Mouse (Mus musculus): ENCODE measurements at regions not wholly inside any gene's neighbourhood (a gene's known extent, or its start where the extent isn't known, plus 50 kb on each side); places are given as distances from the start of the nearest gene placed in this dataset.

GRCm38 (mm10) chr3:13242532-13242931 is 1238.0 kb upstream of the Slc7a12 start:
- no peak for DNase-seq (ENCODE audit: low read depth)
- TF ChIP-seq CTCF (IDR thresholded peaks at IDR 0.05; ENCODE audit: borderline replicate concordance, extremely low read depth, insufficient read depth, insufficient read length): no peak
- no peak for TF ChIP-seq POLR2A (IDR thresholded peaks at IDR 0.05; ENCODE audit: borderline replicate concordance, extremely low read depth, insufficient read depth, insufficient read length, poor library complexity, severe bottlenecking)

GRCm38 (mm10) chr3:13247537-13247936 is 1233.0 kb upstream of the Slc7a12 start:
- TF ChIP-seq POLR2A (IDR thresholded peaks at IDR 0.05; ENCODE audit: borderline replicate concordance, extremely low read depth, insufficient read depth, insufficient read length, poor library complexity, severe bottlenecking) (no peak), CTCF (IDR thresholded peaks at IDR 0.05; ENCODE audit: borderline replicate concordance, extremely low read depth, insufficient read depth, insufficient read length) (no peak)
- DNase-seq (ENCODE audit: low read depth): no peak

DNA sequence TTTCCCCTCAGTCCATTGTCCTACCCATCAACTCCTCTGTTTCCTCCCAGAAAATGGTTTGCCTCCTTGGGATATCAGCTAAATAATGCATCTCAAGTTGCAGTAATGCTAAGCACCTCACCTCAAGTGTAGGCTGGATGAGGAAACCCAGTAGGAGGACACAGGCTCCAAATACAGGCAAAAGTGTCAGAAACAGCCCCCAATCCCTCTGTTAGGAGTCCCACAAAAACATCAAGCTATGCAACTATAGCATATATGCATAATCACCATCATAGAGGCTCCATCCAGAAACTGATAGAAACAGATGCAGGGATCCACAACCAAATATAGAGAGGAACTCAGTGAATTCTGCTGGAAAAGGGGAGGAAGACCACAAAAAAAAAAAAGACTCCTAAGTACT is 1231.7 kb upstream of the Slc7a12 start:
- TF ChIP-seq POLR2A (IDR thresholded peaks at IDR 0.05; ENCODE audit: borderline replicate concordance, extremely low read depth, insufficient read depth, insufficient read length, poor library complexity, severe bottlenecking): no peak
- TF ChIP-seq CTCF (IDR thresholded peaks at IDR 0.05; ENCODE audit: borderline replicate concordance, extremely low read depth, insufficient read depth, insufficient read length): no peak

DNA sequence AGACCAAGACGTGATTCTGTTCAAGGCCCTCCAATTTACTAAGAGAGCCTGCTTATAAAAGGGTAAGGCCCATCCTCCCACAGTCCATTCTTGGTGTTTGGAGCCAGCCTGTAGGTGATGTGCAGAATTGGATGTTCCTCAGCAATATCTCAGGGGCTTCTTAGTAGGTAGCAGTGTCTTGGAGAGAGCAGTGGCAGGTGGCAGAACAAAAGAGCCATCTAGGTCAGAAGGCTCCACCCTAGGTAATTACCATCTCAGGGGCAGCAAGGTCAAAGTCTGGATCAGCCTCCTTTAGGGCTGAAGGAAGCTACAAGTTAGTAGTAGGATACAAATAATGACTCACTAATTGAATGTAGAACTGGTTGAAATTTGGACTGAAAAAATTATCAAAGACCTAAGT is 1229.8 kb upstream of the Slc7a12 start:
- no peak for TF ChIP-seq POLR2A (IDR thresholded peaks at IDR 0.05; ENCODE audit: borderline replicate concordance, extremely low read depth, insufficient read depth, insufficient read length, poor library complexity, severe bottlenecking)
- TF ChIP-seq CTCF (IDR thresholded peaks at IDR 0.05; ENCODE audit: borderline replicate concordance, extremely low read depth, insufficient read depth, insufficient read length): no peak
- DNase-seq (ENCODE audit: low read depth): no peak

More for the DNA sequence above, 1231.7 kb upstream of the Slc7a12 start:
- DNase-seq (ENCODE audit: low read depth): no peak

GRCm38 (mm10) chr3:13254061-13254460 is 1226.4 kb upstream of the Slc7a12 start:
- TF ChIP-seq CTCF (IDR thresholded peaks at IDR 0.05; ENCODE audit: borderline replicate concordance, extremely low read depth, insufficient read depth, insufficient read length) (no peak), POLR2A (IDR thresholded peaks at IDR 0.05; ENCODE audit: borderline replicate concordance, extremely low read depth, insufficient read depth, insufficient read length, poor library complexity, severe bottlenecking) (no peak)
- peak; percentile 21 for DNase-seq (ENCODE audit: low read depth)

All from brain, embryonic 14.5 days (tissue).